Mouse (Mus musculus): ENCODE data around the gene Ppp6r1. TPM values are rescaled to one million over a fixed set of nuclear protein-coding genes. Genes with fewer than 3 reads are reported as not detected.
A peak's percentile ranks its signal among the peaks of the same experiment; 100 is the strongest.

Gene Ppp6r1
- polyA plus RNA-seq (2014; fragmentation: Nextera tagmentation; extraction: Ambion mirVana), result 7.6 and 7.8 TPM in 2 replicates

DNA sequence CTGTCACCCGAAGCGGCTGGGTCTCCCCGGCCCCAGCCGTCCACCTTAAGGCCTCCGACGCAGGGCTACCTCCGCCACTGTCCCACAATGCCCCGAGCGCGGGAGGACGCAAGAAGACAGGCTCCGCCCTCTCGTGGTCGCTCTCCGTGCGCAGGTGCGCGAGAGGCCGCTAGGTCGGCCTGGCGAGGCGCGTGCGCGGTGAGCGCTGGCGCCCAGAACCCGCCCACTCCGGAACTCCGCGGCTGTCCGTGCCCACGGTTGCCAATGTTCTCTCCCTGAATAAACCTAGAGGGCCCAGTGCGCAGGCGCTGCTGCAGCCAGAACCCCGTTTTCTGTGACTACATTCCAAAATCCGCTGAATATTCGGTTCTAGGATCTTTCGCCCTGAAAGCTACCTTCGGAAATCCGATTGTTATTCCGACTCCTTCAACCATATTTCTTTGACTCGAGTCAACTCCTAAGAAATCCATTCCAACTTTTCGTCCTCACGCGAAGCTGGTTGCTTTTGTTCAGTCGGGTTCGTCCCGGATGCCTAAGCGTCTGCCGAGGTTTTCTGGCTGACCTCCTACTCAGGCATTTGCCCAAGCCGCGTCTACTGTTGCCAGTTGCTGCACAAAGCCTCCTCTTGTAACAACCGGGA lies at the start of gene Ppp6r1:
Ppp6r1 (minus strand) TSS at position 108 of the 640 bp plus-strand sequence.
- no peaks in the 10 kb centered on the region for H3K27me3 ChIP-seq (ENCODE audit: insufficient read depth, low read length)
- H3K9me3 ChIP-seq (ENCODE audit: low read depth, low read length), result no peaks in the 10 kb centered on the region
- H3K4me1 ChIP-seq (ENCODE audit: insufficient read depth), result 0 out of 2 replicates have a peak, but pooled peaks cover 6% of the 10 kb centered on the region
- under 1% methylated on average over 54 of the region's 54 CpGs for WGBS
- peak within 1 kb of the TSS; percentile 89 for H3K4me3 ChIP-seq (ENCODE audit: low read depth, low read length)
- H3K27ac ChIP-seq (ENCODE audit: low read depth), result peak within 1 kb of the TSS; percentile 96
- peaks cover 18% of the 10 kb centered on the region for H3K36me3 ChIP-seq (ENCODE audit: insufficient read depth)
- peak within 1 kb of the TSS; percentile 93 for H3K4me2 ChIP-seq
- TF ChIP-seq CTCF (IDR thresholded peaks at IDR 0.05; ENCODE audit: low read depth), result peak; percentile 55
- DNase-seq (peak; percentile 98), ATAC-seq (ENCODE audit: insufficient read depth) (peak; percentile 97)
- peak within 1 kb of the TSS; percentile 90 for H3K9ac ChIP-seq

DNA sequence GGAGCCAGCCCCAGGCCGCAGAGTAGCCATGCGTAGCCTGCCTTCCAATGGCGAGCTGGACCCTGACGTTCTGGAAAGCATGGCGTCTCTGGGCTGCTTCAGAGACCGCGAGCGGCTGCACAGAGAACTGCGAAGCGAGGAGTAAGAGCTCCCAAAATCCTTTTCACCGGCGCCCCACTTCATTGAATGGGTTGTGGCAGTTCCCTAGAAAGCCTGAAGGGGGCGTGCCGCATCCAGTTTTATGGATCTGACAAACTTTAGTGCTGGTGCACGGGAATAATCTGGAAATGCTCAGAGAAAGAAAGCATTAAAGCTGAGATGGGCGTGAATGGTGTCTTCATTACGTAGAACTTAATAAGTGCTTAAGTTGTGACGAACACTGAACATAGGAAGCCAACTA lies 46.3 kb upstream of the Ppp6r1 start:
- DNase-seq (peak; percentile 51), ATAC-seq (ENCODE audit: insufficient read depth) (no peak)
- no peaks in the 10 kb centered on the region for H3K4me1 ChIP-seq (ENCODE audit: insufficient read depth)
- no peaks in the 10 kb centered on the region for H3K27me3 ChIP-seq (ENCODE audit: insufficient read depth, low read length)
- H3K4me2 ChIP-seq, result no peak overlapping the region
- no peak overlapping the region for H3K27ac ChIP-seq (ENCODE audit: low read depth)
- H3K4me3 ChIP-seq (ENCODE audit: low read depth, low read length), result no peak overlapping the region
- no peak overlapping the region for H3K9ac ChIP-seq
- peak; percentile 56 for TF ChIP-seq CTCF (IDR thresholded peaks at IDR 0.05; ENCODE audit: low read depth)
- peaks cover 64% of the 10 kb centered on the region for H3K36me3 ChIP-seq (ENCODE audit: insufficient read depth)
- H3K9me3 ChIP-seq (ENCODE audit: low read depth, low read length), result no peaks in the 10 kb centered on the region
- 50% methylated on average over 18 of the region's 18 CpGs for WGBS

DNA sequence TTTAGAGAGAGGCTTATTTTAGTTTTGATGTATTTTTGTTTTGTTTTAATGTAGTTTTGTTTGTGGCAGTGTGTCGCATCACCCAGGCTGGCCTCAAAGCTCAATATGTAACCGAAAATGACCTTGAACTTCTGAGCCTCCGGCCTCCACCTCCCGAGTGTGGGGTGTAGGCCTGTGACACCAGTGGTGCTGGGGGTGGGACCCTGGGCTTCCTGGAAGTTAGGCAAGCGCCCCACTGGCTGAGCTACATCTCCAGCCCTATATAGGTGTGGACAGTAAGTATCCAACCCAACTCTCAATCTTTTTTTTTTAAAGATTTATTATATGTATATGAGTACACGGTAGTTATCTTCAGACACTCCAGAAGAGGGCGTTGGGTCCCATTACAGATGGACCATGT lies 44.4 kb upstream of the Ppp6r1 start:
- no peak overlapping the region for H3K4me2 ChIP-seq
- no peaks in the 10 kb centered on the region for H3K4me1 ChIP-seq (ENCODE audit: insufficient read depth)
- H3K27me3 ChIP-seq (ENCODE audit: insufficient read depth, low read length), result no peaks in the 10 kb centered on the region
- peaks cover 59% of the 10 kb centered on the region for H3K36me3 ChIP-seq (ENCODE audit: insufficient read depth)
- no peak for TF ChIP-seq CTCF (IDR thresholded peaks at IDR 0.05; ENCODE audit: low read depth)
- 83% methylated on average over 7 of the region's 7 CpGs for WGBS
- ATAC-seq (ENCODE audit: insufficient read depth) (no peak), DNase-seq (no peak)
- H3K9ac ChIP-seq, result no peak overlapping the region
- H3K9me3 ChIP-seq (ENCODE audit: low read depth, low read length), result no peaks in the 10 kb centered on the region
- H3K27ac ChIP-seq (ENCODE audit: low read depth), result no peak overlapping the region
- H3K4me3 ChIP-seq (ENCODE audit: low read depth, low read length), result no peak overlapping the region

DNA sequence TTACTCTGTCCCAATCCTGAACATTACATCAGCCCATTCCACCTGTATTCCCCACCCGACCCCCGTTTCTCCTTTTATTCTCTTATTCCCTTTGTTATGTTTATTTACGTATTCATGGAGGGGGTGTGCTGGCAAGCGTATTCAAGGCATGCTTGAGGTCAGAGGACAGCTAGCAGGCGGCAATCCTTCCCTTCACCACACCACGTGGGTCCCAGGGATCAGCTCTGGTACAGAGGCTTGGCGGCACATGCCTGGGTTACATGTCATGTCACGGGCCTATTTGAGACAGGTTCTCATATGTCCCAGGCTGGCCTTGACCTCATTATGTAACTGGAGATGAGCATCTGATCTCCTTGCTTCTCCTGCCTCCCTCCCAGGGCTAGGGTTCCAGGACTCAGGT lies 43.5 kb upstream of the Ppp6r1 start:
- no peaks in the 10 kb centered on the region for H3K9me3 ChIP-seq (ENCODE audit: low read depth, low read length)
- H3K36me3 ChIP-seq (ENCODE audit: insufficient read depth), result peaks cover 58% of the 10 kb centered on the region
- DNase-seq (no peak), ATAC-seq (ENCODE audit: insufficient read depth) (no peak)
- no peaks in the 10 kb centered on the region for H3K27me3 ChIP-seq (ENCODE audit: insufficient read depth, low read length)
- no peak for TF ChIP-seq CTCF (IDR thresholded peaks at IDR 0.05; ENCODE audit: low read depth)
- H3K9ac ChIP-seq, result no peak overlapping the region
- H3K4me1 ChIP-seq (ENCODE audit: insufficient read depth), result no peaks in the 10 kb centered on the region
- H3K4me3 ChIP-seq (ENCODE audit: low read depth, low read length), result no peak overlapping the region
- no peak overlapping the region for H3K4me2 ChIP-seq
- no peak overlapping the region for H3K27ac ChIP-seq (ENCODE audit: low read depth)
- 48% methylated on average over 8 of the region's 8 CpGs for WGBS

DNA sequence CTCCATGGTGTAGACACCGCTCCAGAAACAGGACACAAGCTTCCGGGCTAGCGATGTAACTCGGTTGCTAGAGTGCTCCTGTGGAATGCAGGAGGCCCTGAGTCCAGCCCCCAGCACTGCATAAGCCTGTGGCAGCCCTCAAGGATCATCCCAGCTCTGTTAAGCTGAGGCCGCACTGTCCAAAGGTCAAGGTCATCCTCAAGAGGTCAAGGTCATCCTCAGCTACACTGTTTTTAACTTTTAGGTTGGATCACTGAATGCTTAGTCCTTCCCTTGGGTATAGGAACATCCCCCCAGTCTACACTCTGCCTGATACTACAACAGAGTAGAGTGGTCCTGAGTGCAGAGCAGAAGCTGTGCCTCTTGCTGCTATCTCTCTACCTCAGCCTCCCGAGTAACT lies 34.2 kb upstream of the Ppp6r1 start:
- H3K4me2 ChIP-seq, result no peak overlapping the region
- H3K27me3 ChIP-seq (ENCODE audit: insufficient read depth, low read length), result no peaks in the 10 kb centered on the region
- no peak for ATAC-seq (ENCODE audit: insufficient read depth)
- TF ChIP-seq CTCF (IDR thresholded peaks at IDR 0.05; ENCODE audit: low read depth), result no peak
- no peak overlapping the region for H3K9ac ChIP-seq
- WGBS, result 83% methylated on average over 6 of the region's 6 CpGs
- no peaks in the 10 kb centered on the region for H3K4me1 ChIP-seq (ENCODE audit: insufficient read depth)
- no peak for DNase-seq
- H3K9me3 ChIP-seq (ENCODE audit: low read depth, low read length), result no peaks in the 10 kb centered on the region
- no peak overlapping the region for H3K27ac ChIP-seq (ENCODE audit: low read depth)
- H3K36me3 ChIP-seq (ENCODE audit: insufficient read depth), result peaks cover 33% of the 10 kb centered on the region
- no peak overlapping the region for H3K4me3 ChIP-seq (ENCODE audit: low read depth, low read length)

DNA sequence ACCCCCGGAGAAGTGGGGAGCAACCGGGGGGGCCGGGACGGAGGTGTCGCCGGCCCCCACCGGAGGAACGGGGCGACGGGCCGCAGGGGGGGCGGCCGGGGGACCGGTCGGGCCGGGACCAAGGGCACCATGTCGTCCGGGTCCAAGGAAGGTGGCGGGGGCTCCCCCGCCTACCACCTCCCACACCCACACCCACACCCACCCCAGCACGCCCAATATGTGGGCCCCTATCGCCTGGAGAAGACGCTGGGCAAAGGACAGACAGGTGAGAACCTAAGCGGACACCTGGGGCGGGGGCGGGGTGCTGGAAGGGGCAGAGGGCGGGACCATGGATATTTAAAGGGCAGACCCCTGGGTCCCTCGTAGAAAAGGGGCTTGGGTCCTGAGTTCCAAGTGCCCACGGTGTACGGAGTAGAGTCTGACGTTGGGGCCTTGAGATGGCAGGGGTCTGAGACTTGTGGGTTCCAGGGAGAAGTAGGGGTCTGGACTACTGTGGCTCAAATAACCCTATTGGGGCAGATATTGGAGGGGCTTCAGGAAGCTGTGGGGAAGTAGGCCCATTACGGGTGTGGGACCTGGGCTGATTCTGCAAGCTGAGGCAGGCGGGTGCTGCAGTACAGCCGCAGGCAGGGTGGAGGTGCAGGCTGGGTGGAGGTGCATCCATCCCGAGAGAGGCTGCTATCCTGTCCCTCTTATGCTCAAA lies 32.3 kb upstream of the Ppp6r1 start:
- no peak for TF ChIP-seq CTCF (IDR thresholded peaks at IDR 0.05; ENCODE audit: low read depth)
- DNase-seq, result peak; percentile 19
- WGBS, result 4% methylated on average over 25 of the region's 35 CpGs
- Histone ChIP-seq H3K4me3 (ENCODE audit: low read depth, low read length) (peak overlapping the region; percentile 84), H3K36me3 (ENCODE audit: insufficient read depth) (peaks cover 23% of the 10 kb centered on the region), H3K4me2 (peak overlapping the region; percentile 81), H3K27ac (ENCODE audit: low read depth) (peak overlapping the region; percentile 84), H3K9ac (peak overlapping the region; percentile 99), H3K4me1 (ENCODE audit: insufficient read depth) (no peaks in the 10 kb centered on the region), H3K9me3 (ENCODE audit: low read depth, low read length) (no peaks in the 10 kb centered on the region), H3K27me3 (ENCODE audit: insufficient read depth, low read length) (no peaks in the 10 kb centered on the region)
- peak; percentile 67 for ATAC-seq (ENCODE audit: insufficient read depth)

DNA sequence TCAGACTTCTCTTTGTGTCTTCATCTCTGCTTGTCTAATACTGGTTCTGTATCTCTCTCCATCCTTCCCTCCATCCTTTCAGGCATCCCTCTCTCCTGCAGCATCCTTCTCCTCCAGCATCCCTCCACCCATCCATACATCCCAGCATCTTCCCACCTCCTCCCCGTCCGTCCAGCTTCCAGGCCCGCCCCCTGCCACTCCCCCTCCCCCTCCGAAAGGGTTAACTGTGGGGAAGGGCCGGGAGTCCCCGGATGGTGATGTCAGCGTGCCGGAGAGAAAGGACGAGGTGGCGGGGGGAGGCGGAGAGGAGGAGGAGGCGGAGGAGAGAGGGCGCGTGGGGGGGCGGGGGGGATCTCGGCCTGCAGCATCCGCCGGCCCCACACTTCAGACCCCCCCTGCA lies 31.6 kb upstream of the Ppp6r1 start, which contains the start of gene Brsk1:
Brsk1 (plus strand) TSS at position 218 of the 400 bp plus-strand sequence.
- no peak for TF ChIP-seq CTCF (IDR thresholded peaks at IDR 0.05; ENCODE audit: low read depth)
- H3K9ac ChIP-seq, result peak within 1 kb of the TSS; percentile 99
- H3K27me3 ChIP-seq (ENCODE audit: insufficient read depth, low read length), result no peaks in the 10 kb centered on the region
- peak within 1 kb of the TSS; percentile 84 for H3K27ac ChIP-seq (ENCODE audit: low read depth)
- ATAC-seq (ENCODE audit: insufficient read depth) (peak; percentile 74), DNase-seq (peak; percentile 85)
- 1% methylated on average over 6 of the region's 18 CpGs for WGBS
- peak within 1 kb of the TSS; percentile 81 for H3K4me2 ChIP-seq
- no peaks in the 10 kb centered on the region for H3K4me1 ChIP-seq (ENCODE audit: insufficient read depth)
- peaks cover 21% of the 10 kb centered on the region for H3K36me3 ChIP-seq (ENCODE audit: insufficient read depth)
- peak within 1 kb of the TSS; percentile 84 for H3K4me3 ChIP-seq (ENCODE audit: low read depth, low read length)
- H3K9me3 ChIP-seq (ENCODE audit: low read depth, low read length), result no peaks in the 10 kb centered on the region
